Mouse (Mus musculus) lung, embryonic 16.5 days (tissue): ENCODE measurements at regions not wholly inside any gene's neighbourhood (a gene's known extent, or its start where the extent isn't known, plus 50 kb on each side); places are given as distances from the start of the nearest gene placed in this dataset.
A peak's percentile ranks its signal among the peaks of the same experiment; 100 is the strongest.

ENCODE experiments used
- ATAC-seq: fragments of 200-750 bp; cut with Nextera tagmentation; 2 replicates; pipeline ENCODE4 v1.8.0; 2017; ENCODE audit warnings: low read depth, mild to moderate bottlenecking, moderate library complexity
- H3K27ac ChIP-seq: fragments of 300-500 bp; sonication (generic); 2 replicates; pipeline ENCODE4 v1.5.1; 2014; ENCODE audit warnings: mild to moderate bottlenecking, control low read depth, low read length
- H3K27me3 ChIP-seq: fragments of 300-500 bp; sonication (generic); 2 replicates; pipeline ENCODE4 v1.6.1; 2014; ENCODE audit warnings: low read depth, low read length, mixed read lengths; ENCODE audit not compliant: control insufficient read depth, insufficient read depth
- H3K36me3 ChIP-seq: fragments of 300-500 bp; sonication (generic); 2 replicates; pipeline ENCODE4 v1.6.1; 2014; ENCODE audit warnings: low read length; ENCODE audit not compliant: control insufficient read depth, insufficient read depth
- H3K4me1 ChIP-seq: fragments of 300-500 bp; sonication (generic); replicated peaks from 2 replicates; pipeline ENCODE4 v1.6.1; 2014; ENCODE audit warnings: low read length, mixed read lengths; ENCODE audit not compliant: control insufficient read depth, insufficient read depth
- H3K4me2 ChIP-seq: fragments of 300-500 bp; sonication (generic); 2 replicates; pipeline ENCODE4 v1.6.1; 2014; ENCODE audit warnings: low read depth, low read length, control low read depth
- H3K4me3 ChIP-seq: fragments of 300-500 bp; sonication (generic); 2 replicates; pipeline ENCODE4 v1.5.1; 2014; ENCODE audit warnings: mild to moderate bottlenecking, low read length, control low read depth
- H3K9ac ChIP-seq: fragments of 300-500 bp; sonication (generic); 2 replicates; pipeline ENCODE4 v1.6.1; 2014; ENCODE audit warnings: low read length, control low read depth
- H3K9me3 ChIP-seq: fragments of 300-500 bp; sonication (generic); 2 replicates; pipeline ENCODE4 v1.6.1; 2016; ENCODE audit warnings: low read length; ENCODE audit not compliant: control insufficient read depth
- WGBS: fragments of 180-500 bp; shearing (Covaris S2); extraction: QIAGEN DNeasy Blood & Tissue Kit; methylation state at CpG from one replicate; pipeline ENCODE4 v1.1.7; 2014; 5-methylcytosine and 5-hydroxymethylcytosine counted together

GRCm38 (mm10) chr9:51572040-51572439 lies 193.1 kb upstream of the Arhgap20 start:
- Histone ChIP-seq H3K9me3 (no peaks in the 10 kb centered on the region), H3K36me3 (no peaks in the 10 kb centered on the region), H3K4me3 (no peak overlapping the region), H3K4me1 (no peaks in the 10 kb centered on the region), H3K4me2 (no peak overlapping the region), H3K27me3 (no peaks in the 10 kb centered on the region), H3K9ac (no peak overlapping the region), H3K27ac (no peak overlapping the region)
- ATAC-seq, result no peak
- 64% methylated on average over 5 of the region's 5 CpGs for WGBS

- H3K9ac ChIP-seq, result no peak overlapping the region
- H3K4me2 ChIP-seq, result no peak overlapping the region
- no peaks in the 10 kb centered on the region for H3K36me3 ChIP-seq
- no peaks in the 10 kb centered on the region for H3K27me3 ChIP-seq
- H3K4me1 ChIP-seq, result no peaks in the 10 kb centered on the region
- no peaks in the 10 kb centered on the region for H3K9me3 ChIP-seq
- no peak for ATAC-seq
- H3K27ac ChIP-seq, result no peak overlapping the region
- WGBS, result 80% methylated on average over 3 of the region's 3 CpGs
- H3K4me3 ChIP-seq, result no peak overlapping the region
Measured at GRCm38 (mm10) chr9:51581601-51582000, 183.5 kb upstream of the Arhgap20 start.

- WGBS, result 19% methylated on average over 3 of the region's 3 CpGs
- Histone ChIP-seq H3K4me1 (peaks cover 2% of the 10 kb centered on the region; the same call in 1 of the 2 replicates), H3K4me3 (no peak overlapping the region), H3K27ac (peak overlapping the region; percentile 14; the same call in 1 of the 2 replicates), H3K4me2 (no peak overlapping the region), H3K27me3 (no peaks in the 10 kb centered on the region), H3K36me3 (no peaks in the 10 kb centered on the region), H3K9ac (no peak overlapping the region), H3K9me3 (no peaks in the 10 kb centered on the region)
- peak; percentile 67; the same call in 1 of the 2 replicates for ATAC-seq
Measured at GRCm38 (mm10) chr9:51593707-51594106, 171.4 kb upstream of the Arhgap20 start.

- H3K9ac ChIP-seq, result no peak overlapping the region
- no peak overlapping the region for H3K27ac ChIP-seq
- H3K27me3 ChIP-seq, result no peaks in the 10 kb centered on the region
- no peak overlapping the region for H3K4me3 ChIP-seq
- H3K4me2 ChIP-seq, result no peak overlapping the region
- WGBS, result 50% methylated on average over 2 of the region's 2 CpGs
- no peaks in the 10 kb centered on the region for H3K9me3 ChIP-seq
- no peaks in the 10 kb centered on the region for H3K36me3 ChIP-seq
- no peak for ATAC-seq
- H3K4me1 ChIP-seq, result peaks cover 2% of the 10 kb centered on the region; the same call in 1 of the 2 replicates
Measured at GRCm38 (mm10) chr9:51598706-51599105, 166.4 kb upstream of the Arhgap20 start.

- Histone ChIP-seq H3K9ac (no peak overlapping the region), H3K4me1 (no peaks in the 10 kb centered on the region), H3K9me3 (no peaks in the 10 kb centered on the region), H3K36me3 (no peaks in the 10 kb centered on the region), H3K4me2 (no peak overlapping the region), H3K27me3 (no peaks in the 10 kb centered on the region), H3K27ac (no peak overlapping the region), H3K4me3 (no peak overlapping the region)
- ATAC-seq, result no peak
- 69% methylated on average over 1 of the region's 1 CpGs for WGBS
Measured at GRCm38 (mm10) chr9:51608158-51608557, 157.0 kb upstream of the Arhgap20 start.

GRCm38 (mm10) chr9:51608697-51609456 lies 156.3 kb upstream of the Arhgap20 start:
- no peak for ATAC-seq
- Histone ChIP-seq H3K4me1 (no peaks in the 10 kb centered on the region), H3K9me3 (no peaks in the 10 kb centered on the region), H3K4me2 (no peak overlapping the region), H3K4me3 (no peak overlapping the region), H3K9ac (no peak overlapping the region), H3K27ac (no peak overlapping the region), H3K27me3 (no peaks in the 10 kb centered on the region), H3K36me3 (no peaks in the 10 kb centered on the region)
- 82% methylated on average over 6 of the region's 6 CpGs for WGBS

GRCm38 (mm10) chr9:51626156-51626555 lies 139.0 kb upstream of the Arhgap20 start:
- Histone ChIP-seq H3K27me3 (no peaks in the 10 kb centered on the region), H3K9me3 (no peaks in the 10 kb centered on the region), H3K4me3 (no peak overlapping the region), H3K4me2 (no peak overlapping the region), H3K27ac (no peak overlapping the region), H3K4me1 (no peaks in the 10 kb centered on the region), H3K36me3 (no peaks in the 10 kb centered on the region), H3K9ac (no peak overlapping the region)
- no peak for ATAC-seq
- WGBS, result 83% methylated on average over 4 of the region's 4 CpGs

- H3K9ac ChIP-seq, result no peak overlapping the region
- no peaks in the 10 kb centered on the region for H3K36me3 ChIP-seq
- H3K4me2 ChIP-seq, result no peak overlapping the region
- H3K27me3 ChIP-seq, result no peaks in the 10 kb centered on the region
- ATAC-seq, result no peak
- H3K4me3 ChIP-seq, result no peak overlapping the region
- H3K4me1 ChIP-seq, result no peaks in the 10 kb centered on the region
- no peak overlapping the region for H3K27ac ChIP-seq
- WGBS, result 89% methylated on average over 2 of the region's 2 CpGs
- H3K9me3 ChIP-seq, result no peaks in the 10 kb centered on the region
Measured at GRCm38 (mm10) chr9:51636097-51636496, 129.0 kb upstream of the Arhgap20 start.

- H3K9ac ChIP-seq, result no peak overlapping the region
Measured at GRCm38 (mm10) chr9:51636559-51637127, 128.5 kb upstream of the Arhgap20 start.

More at GRCm38 (mm10) chr9:51636559-51637127, 128.5 kb upstream of the Arhgap20 start:
- Histone ChIP-seq H3K4me2 (no peak overlapping the region), H3K9me3 (no peaks in the 10 kb centered on the region), H3K4me1 (no peaks in the 10 kb centered on the region), H3K27me3 (no peaks in the 10 kb centered on the region), H3K27ac (no peak overlapping the region), H3K36me3 (no peaks in the 10 kb centered on the region), H3K4me3 (no peak overlapping the region)
- WGBS, result 82% methylated on average over 1 of the region's 1 CpGs
- ATAC-seq, result no peak
